Mouse (Mus musculus): ENCODE measurements around the gene Nrros. TPM values are rescaled to one million over a fixed set of nuclear protein-coding genes. Genes with fewer than 3 reads are reported as not detected.
A peak's percentile ranks its signal among the peaks of the same experiment; 100 is the strongest.

Gene Nrros
- polyA plus RNA-seq, 1 experiment from 2014 or later, result 8.2 TPM

- H3K4me3 ChIP-seq (ENCODE audit: low read depth, low read length), result no peak overlapping the region
- TF ChIP-seq EP300 (optimal IDR thresholded peaks at IDR 0.05) (no peak), CTCF (IDR thresholded peaks at IDR 0.05; ENCODE audit: low read depth) (no peak)
- 27% methylated on average over 5 of the region's 5 CpGs for WGBS
- ATAC-seq (ENCODE audit: low FRiP score, low TSS enrichment) (0 out of 2 replicates have a peak, but pooled peaks have one; percentile 35), DNase-seq (ENCODE audit: low spot score) (no peak)
- H3K4me2 ChIP-seq (replicated peaks; ENCODE audit: low read depth), result no peak overlapping the region
- H3K36me3 ChIP-seq (ENCODE audit: control insufficient read depth, insufficient read depth, low read length), result no peaks in the 10 kb centered on the region
- no peaks in the 10 kb centered on the region for H3K27me3 ChIP-seq (ENCODE audit: control insufficient read depth, insufficient read depth, low read length)
- H3K4me1 ChIP-seq (replicated peaks; ENCODE audit: control insufficient read depth, insufficient read depth), result no peaks in the 10 kb centered on the region
- no peak overlapping the region for H3K27ac ChIP-seq (replicated peaks)
- H3K9me3 ChIP-seq (ENCODE audit: control insufficient read depth, low read length), result no peaks in the 10 kb centered on the region
- H3K9ac ChIP-seq (ENCODE audit: low read length), result no peak overlapping the region
Measured at GRCm38 (mm10) chr16:32116186-32116585, 49.2 kb downstream of the Nrros start.

GRCm38 (mm10) chr16:32115781-32116180 lies 49.6 kb downstream of the Nrros start:
- TF ChIP-seq EP300 (optimal IDR thresholded peaks at IDR 0.05) (no peak), CTCF (IDR thresholded peaks at IDR 0.05; ENCODE audit: low read depth) (no peak)
- no peak overlapping the region for H3K4me2 ChIP-seq (replicated peaks; ENCODE audit: low read depth)
- no peaks in the 10 kb centered on the region for H3K9me3 ChIP-seq (ENCODE audit: control insufficient read depth, low read length)
- WGBS, result 42% methylated on average over 6 of the region's 6 CpGs
- DNase-seq (ENCODE audit: low spot score) (no peak), ATAC-seq (ENCODE audit: low FRiP score, low TSS enrichment) (no peak)
- H3K9ac ChIP-seq (ENCODE audit: low read length), result no peak overlapping the region
- H3K36me3 ChIP-seq (ENCODE audit: control insufficient read depth, insufficient read depth, low read length), result no peaks in the 10 kb centered on the region
- no peaks in the 10 kb centered on the region for H3K27me3 ChIP-seq (ENCODE audit: control insufficient read depth, insufficient read depth, low read length)
- H3K4me3 ChIP-seq (ENCODE audit: low read depth, low read length), result no peak overlapping the region
- H3K27ac ChIP-seq (replicated peaks), result no peak overlapping the region
- H3K4me1 ChIP-seq (replicated peaks; ENCODE audit: control insufficient read depth, insufficient read depth), result no peaks in the 10 kb centered on the region

GRCm38 (mm10) chr16:32114968-32115695 lies 50.3 kb downstream of the Nrros start:
- ATAC-seq (ENCODE audit: low FRiP score, low TSS enrichment), result peak; percentile 39; the same call in 1 of the 2 replicates
- peak; percentile 76 for DNase-seq (ENCODE audit: low spot score)
- no peak overlapping the region for H3K4me2 ChIP-seq (replicated peaks; ENCODE audit: low read depth)

GRCm38 (mm10) chr16:32114406-32114805 lies 51.0 kb downstream of the Nrros start:
- Histone ChIP-seq H3K4me3 (ENCODE audit: low read depth, low read length) (no peak overlapping the region), H3K4me1 (replicated peaks; ENCODE audit: control insufficient read depth, insufficient read depth) (no peaks in the 10 kb centered on the region), H3K27me3 (ENCODE audit: control insufficient read depth, insufficient read depth, low read length) (no peaks in the 10 kb centered on the region), H3K36me3 (ENCODE audit: control insufficient read depth, insufficient read depth, low read length) (no peaks in the 10 kb centered on the region), H3K4me2 (replicated peaks; ENCODE audit: low read depth) (no peak overlapping the region), H3K9me3 (ENCODE audit: control insufficient read depth, low read length) (no peaks in the 10 kb centered on the region), H3K27ac (replicated peaks) (no peak overlapping the region), H3K9ac (ENCODE audit: low read length) (no peak overlapping the region)
- DNase-seq (ENCODE audit: low spot score) (no peak), ATAC-seq (ENCODE audit: low FRiP score, low TSS enrichment) (no peak)
- 86% methylated on average over 10 of the region's 10 CpGs for WGBS
- TF ChIP-seq EP300 (optimal IDR thresholded peaks at IDR 0.05) (no peak), CTCF (IDR thresholded peaks at IDR 0.05; ENCODE audit: low read depth) (no peak)

More at GRCm38 (mm10) chr16:32114968-32115695, 50.3 kb downstream of the Nrros start:
- 15% methylated on average over 15 of the region's 15 CpGs for WGBS
- Histone ChIP-seq H3K9ac (ENCODE audit: low read length) (no peak overlapping the region), H3K4me1 (replicated peaks; ENCODE audit: control insufficient read depth, insufficient read depth) (no peaks in the 10 kb centered on the region), H3K27ac (replicated peaks) (no peak overlapping the region), H3K4me3 (ENCODE audit: low read depth, low read length) (no peak overlapping the region), H3K36me3 (ENCODE audit: control insufficient read depth, insufficient read depth, low read length) (no peaks in the 10 kb centered on the region), H3K9me3 (ENCODE audit: control insufficient read depth, low read length) (no peaks in the 10 kb centered on the region), H3K27me3 (ENCODE audit: control insufficient read depth, insufficient read depth, low read length) (no peaks in the 10 kb centered on the region)
- TF ChIP-seq EP300 (optimal IDR thresholded peaks at IDR 0.05), result no peak
- peak; percentile 96 for TF ChIP-seq CTCF (IDR thresholded peaks at IDR 0.05; ENCODE audit: low read depth)

- Histone ChIP-seq H3K4me1 (replicated peaks; ENCODE audit: control insufficient read depth, insufficient read depth) (no peaks in the 10 kb centered on the region), H3K27me3 (ENCODE audit: control insufficient read depth, insufficient read depth, low read length) (no peaks in the 10 kb centered on the region), H3K36me3 (ENCODE audit: control insufficient read depth, insufficient read depth, low read length) (no peaks in the 10 kb centered on the region), H3K4me2 (replicated peaks; ENCODE audit: low read depth) (0 out of 2 replicates have a peak overlapping the region, but pooled peaks have one; percentile 5), H3K4me3 (ENCODE audit: low read depth, low read length) (no peak overlapping the region), H3K9me3 (ENCODE audit: control insufficient read depth, low read length) (no peaks in the 10 kb centered on the region), H3K27ac (replicated peaks) (peak overlapping the region; percentile 49; the same call in 1 of the 2 replicates), H3K9ac (ENCODE audit: low read length) (no peak overlapping the region)
- DNase-seq (ENCODE audit: low spot score) (peak; percentile 47), ATAC-seq (ENCODE audit: low FRiP score, low TSS enrichment) (peak; percentile 60; the same call in 1 of the 2 replicates)
- TF ChIP-seq EP300 (optimal IDR thresholded peaks at IDR 0.05) (no peak), CTCF (IDR thresholded peaks at IDR 0.05; ENCODE audit: low read depth) (no peak)
- WGBS, result 50% methylated on average over 23 of the region's 23 CpGs
Measured at GRCm38 (mm10) chr16:32113541-32114218, 51.7 kb downstream of the Nrros start.

All from stomach, postnatal 0 days (tissue).